Mouse (Mus musculus) embryonic facial prominence, embryonic 13.5 days (tissue): ENCODE results near the gene Rpl35a. TPM values are rescaled to one million over a fixed set of nuclear protein-coding genes. Genes with fewer than 3 reads are reported as not detected.
A peak's percentile ranks its signal among the peaks of the same experiment; 100 is the strongest.
"Not testable (repeated sequence)": the region's sequence is repeated elsewhere in the genome, so short reads cannot be mapped to it uniquely, and the experiment has no call there.

Experiments used
- ATAC-seq: fragments of 200-750 bp; cut with Nextera tagmentation; 2 replicates; pipeline ENCODE4 v1.8.0; 2017; ENCODE audit warnings: low read depth; ENCODE audit not compliant: insufficient number of reproducible peaks, insufficient read depth, low FRiP score, low TSS enrichment
- H3K27ac ChIP-seq: fragments of 300-500 bp; sonication (generic); 2 replicates; pipeline ENCODE4 v1.5.1; 2015; ENCODE audit warnings: moderate library complexity, mild to moderate bottlenecking, inconsistent platforms
- H3K27me3 ChIP-seq: fragments of 300-500 bp; sonication (generic); 2 replicates; pipeline ENCODE4 v1.6.1; 2015; ENCODE audit warnings: mild to moderate bottlenecking, inconsistent platforms
- H3K36me3 ChIP-seq: fragments of 300-500 bp; sonication (generic); 2 replicates; pipeline ENCODE4 v1.6.1; 2015; ENCODE audit warnings: mild to moderate bottlenecking, inconsistent platforms
- H3K4me1 ChIP-seq: fragments of 300-500 bp; sonication (generic); 2 replicates; pipeline ENCODE4 v1.6.1; 2015; ENCODE audit warnings: inconsistent platforms
- H3K4me2 ChIP-seq: fragments of 300-500 bp; sonication (generic); 2 replicates; pipeline ENCODE4 v1.6.1; 2015; ENCODE audit warnings: moderate library complexity, mild to moderate bottlenecking, inconsistent platforms
- H3K4me3 ChIP-seq: fragments of 300-500 bp; sonication (generic); 2 replicates; pipeline ENCODE4 v1.5.1; 2015; ENCODE audit warnings: mild to moderate bottlenecking, inconsistent platforms
- H3K9ac ChIP-seq: fragments of 300-500 bp; sonication (generic); 2 replicates; pipeline ENCODE4 v1.6.1; 2015; ENCODE audit warnings: mild to moderate bottlenecking, inconsistent platforms
- H3K9me3 ChIP-seq: fragments of 300-500 bp; sonication (generic); 2 replicates; pipeline ENCODE4 v1.6.1; 2016; ENCODE audit warnings: inconsistent platforms
- WGBS: fragments of 180-500 bp; shearing (Covaris S2); methylation state at CpG from one replicate; pipeline ENCODE4 v1.1.7; 2015; ENCODE audit warnings: mixed read lengths; 5-methylcytosine and 5-hydroxymethylcytosine counted together
- polyA plus RNA-seq: library from polyadenylated mRNA; unstranded; fragments of >200 nt; fragmentation: Nextera tagmentation; extraction: Ambion mirVana; gene quantifications from 2 replicates; pipeline ENCODE4 v1.2.1, GENCODE M21; 2015

Rpl35a gene
- polyA plus RNA-seq, 1 experiment from 2014 or later: 1,031 TPM

DNA sequence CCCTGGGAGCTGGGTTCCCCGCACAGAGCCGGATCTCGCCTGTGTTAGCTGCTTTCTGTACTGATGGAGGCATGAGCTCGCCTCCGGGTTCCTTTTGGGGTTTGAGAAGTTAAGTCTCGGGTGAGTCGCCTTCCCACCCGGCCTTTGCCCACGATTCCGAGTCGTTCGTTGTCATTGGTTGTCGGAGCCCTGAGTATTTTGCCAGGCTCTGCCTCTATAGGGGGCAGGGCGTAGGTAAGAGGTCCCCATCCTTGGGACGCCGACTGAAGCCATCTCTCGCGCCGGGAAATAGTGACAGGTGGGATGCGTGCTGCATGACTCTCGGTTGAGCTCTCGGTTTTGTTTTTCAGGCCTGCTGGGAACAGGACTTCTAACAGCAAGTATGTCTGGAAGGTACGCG is 533 bp downstream of the Rpl35a start:
- Histone ChIP-seq H3K27me3 (no peaks in the 10 kb centered on the region), H3K36me3 (peaks cover 31% of the 10 kb centered on the region), H3K9ac (peak overlapping the region; percentile 96), H3K4me2 (peak overlapping the region; percentile 72), H3K4me1 (peaks cover 26% of the 10 kb centered on the region), H3K27ac (peak overlapping the region; percentile 94), H3K4me3 (peak overlapping the region; percentile 72), H3K9me3 (no peaks in the 10 kb centered on the region)
- under 1% methylated on average over 24 of the region's 24 CpGs for WGBS
- 0 out of 2 replicates have a peak, but pooled peaks have one; percentile 35 for ATAC-seq

DNA sequence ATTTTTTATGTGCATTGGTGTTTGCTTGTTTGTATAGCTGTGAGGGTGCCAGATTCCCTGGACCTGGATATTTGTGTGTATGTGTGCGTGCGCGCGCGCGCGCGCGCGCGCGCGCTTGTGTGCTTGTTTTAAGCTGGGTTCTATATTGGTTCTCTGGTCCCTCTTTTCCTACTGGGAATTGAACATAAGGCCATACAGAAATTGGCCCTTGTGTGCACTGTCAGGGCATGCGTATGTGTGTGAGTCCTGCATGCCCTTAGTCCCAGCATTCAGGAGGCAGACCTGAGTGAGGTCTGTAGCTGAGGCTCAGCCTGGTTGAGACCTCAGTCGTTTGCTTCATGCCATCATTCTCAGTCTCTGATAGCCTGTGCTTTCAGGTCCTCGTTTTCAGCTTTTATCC is 1.8 kb downstream of the Rpl35a start:
- no peak overlapping the region for H3K27ac ChIP-seq
- H3K4me3 ChIP-seq: peak overlapping the region; percentile 72
- peak overlapping the region; percentile 49; the same call in 1 of the 2 replicates for H3K9ac ChIP-seq
- ATAC-seq: no peak
- no peaks in the 10 kb centered on the region for H3K27me3 ChIP-seq
- no peaks in the 10 kb centered on the region for H3K9me3 ChIP-seq
- peaks cover 31% of the 10 kb centered on the region for H3K36me3 ChIP-seq
- H3K4me1 ChIP-seq: peaks cover 30% of the 10 kb centered on the region
- 91% methylated on average over 16 of the region's 16 CpGs for WGBS
- H3K4me2 ChIP-seq: peak overlapping the region; percentile 72

DNA sequence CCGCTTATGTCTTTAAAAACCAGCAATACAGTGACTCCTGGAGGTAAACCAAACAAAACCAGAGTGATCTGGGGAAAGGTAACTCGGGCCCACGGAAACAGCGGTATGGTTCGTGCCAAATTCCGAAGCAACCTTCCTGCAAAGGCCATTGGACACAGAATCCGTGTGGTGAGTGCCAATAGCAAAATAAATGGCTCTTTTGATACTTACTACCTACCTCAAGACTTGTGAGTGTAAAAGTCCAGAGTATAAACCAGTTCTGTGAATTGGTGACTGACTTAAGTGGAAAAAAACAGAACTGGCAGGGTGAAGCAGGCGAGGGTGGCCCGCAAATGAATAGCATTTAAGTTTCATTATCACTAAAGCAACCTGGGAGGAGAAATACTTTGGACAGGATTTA is 2.4 kb downstream of the Rpl35a start:
- 89% methylated on average over 9 of the region's 9 CpGs for WGBS
- not testable (repeated sequence) for ATAC-seq, H3K9me3 ChIP-seq, H3K4me3 ChIP-seq, H3K27ac ChIP-seq, H3K27me3 ChIP-seq, H3K9ac ChIP-seq
- H3K36me3 ChIP-seq: peaks cover 31% of the 10 kb centered on the region
- peaks cover 36% of the 10 kb centered on the region for H3K4me1 ChIP-seq
- peak overlapping the region; percentile 72; the same call in 1 of the 2 replicates for H3K4me2 ChIP-seq

DNA sequence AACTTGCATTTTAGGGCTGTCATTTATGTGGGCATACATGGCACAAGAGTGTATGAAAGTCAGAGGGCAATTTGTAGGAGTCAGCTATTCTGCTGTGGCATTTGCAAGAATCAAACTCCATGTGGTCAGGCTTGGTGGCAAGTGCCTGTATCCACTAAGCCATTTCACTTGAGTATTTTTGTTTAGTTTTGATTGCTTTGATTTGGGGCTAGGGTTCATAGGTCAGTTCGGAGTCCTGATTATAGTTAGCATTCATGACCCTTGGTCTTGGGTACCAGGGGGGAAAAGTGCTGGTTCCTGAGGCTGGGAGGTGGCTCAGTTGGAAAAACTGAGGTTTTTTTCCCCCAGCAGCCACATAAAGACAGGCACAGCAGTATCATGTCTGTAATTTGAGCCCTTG is 3.2 kb downstream of the Rpl35a start:
- H3K4me3 ChIP-seq: no peak overlapping the region
- no peak for ATAC-seq

DNA sequence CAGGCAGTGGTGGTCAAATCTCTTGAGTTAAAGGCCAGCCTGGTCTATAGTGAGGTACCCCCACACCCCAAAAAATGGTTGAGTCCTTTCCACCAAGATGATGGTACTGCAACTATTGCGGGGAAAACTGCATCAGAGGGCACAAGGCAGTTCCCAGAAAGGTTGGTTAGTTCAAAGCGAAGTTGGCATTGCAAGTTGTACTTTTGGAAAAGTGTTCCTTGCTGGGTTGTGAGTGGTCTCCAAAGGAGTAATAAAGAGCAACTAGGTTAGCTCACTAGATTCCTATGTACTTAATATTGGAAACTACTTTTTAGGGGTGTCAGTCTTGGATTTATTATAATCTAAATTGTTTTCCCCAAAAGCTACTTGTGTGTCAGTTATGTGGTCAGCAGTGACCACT is 4.7 kb downstream of the Rpl35a start:
- H3K4me1 ChIP-seq: peaks cover 36% of the 10 kb centered on the region
- no peaks in the 10 kb centered on the region for H3K27me3 ChIP-seq
- H3K4me2 ChIP-seq: no peak overlapping the region
- H3K9me3 ChIP-seq: no peaks in the 10 kb centered on the region
- 70% methylated on average over 2 of the region's 2 CpGs for WGBS
- no peak for ATAC-seq
- no peak overlapping the region for H3K9ac ChIP-seq
- peaks cover 31% of the 10 kb centered on the region for H3K36me3 ChIP-seq
- H3K4me3 ChIP-seq: no peak overlapping the region
- H3K27ac ChIP-seq: no peak overlapping the region

More for the DNA sequence above, 3.2 kb downstream of the Rpl35a start:
- Histone ChIP-seq H3K4me1 (peaks cover 39% of the 10 kb centered on the region), H3K9ac (0 out of 2 replicates have a peak overlapping the region, but pooled peaks have one; percentile 16), H3K36me3 (peaks cover 31% of the 10 kb centered on the region), H3K27me3 (no peaks in the 10 kb centered on the region), H3K27ac (no peak overlapping the region), H3K4me2 (no peak overlapping the region), H3K9me3 (no peaks in the 10 kb centered on the region)
- 93% methylated on average over 1 of the region's 1 CpGs for WGBS

DNA sequence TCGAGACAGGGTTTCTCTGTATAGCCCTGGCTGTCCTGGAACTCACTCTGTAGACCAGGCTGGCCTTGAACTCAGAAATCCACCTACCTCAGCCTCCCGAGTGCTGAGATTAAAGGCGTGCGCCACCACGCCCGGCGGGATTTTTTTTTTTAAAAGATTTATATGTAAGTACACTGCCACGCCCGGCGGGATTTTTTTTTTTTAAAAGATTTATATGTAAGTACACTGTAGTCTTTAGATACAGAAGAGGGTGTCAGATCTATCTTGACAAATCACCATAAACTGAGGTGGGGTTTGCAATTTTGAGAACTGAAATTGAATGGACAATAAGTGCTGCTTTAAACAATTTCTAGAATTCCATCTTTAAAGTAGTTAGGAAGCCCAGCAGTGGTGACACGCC is 5.1 kb downstream of the Rpl35a start:
- peak overlapping the region; percentile 76; the same call in 1 of the 2 replicates for H3K27ac ChIP-seq
- ATAC-seq: no peak
- peak overlapping the region; percentile 88 for H3K4me2 ChIP-seq
- H3K9me3 ChIP-seq: no peaks in the 10 kb centered on the region
- H3K27me3 ChIP-seq: no peaks in the 10 kb centered on the region
- WGBS: 47% methylated on average over 11 of the region's 11 CpGs
- H3K4me1 ChIP-seq: peaks cover 36% of the 10 kb centered on the region
- H3K36me3 ChIP-seq: peaks cover 31% of the 10 kb centered on the region
- H3K4me3 ChIP-seq: no peak overlapping the region; the same call in 1 of the 2 replicates
- no peak overlapping the region for H3K9ac ChIP-seq

DNA sequence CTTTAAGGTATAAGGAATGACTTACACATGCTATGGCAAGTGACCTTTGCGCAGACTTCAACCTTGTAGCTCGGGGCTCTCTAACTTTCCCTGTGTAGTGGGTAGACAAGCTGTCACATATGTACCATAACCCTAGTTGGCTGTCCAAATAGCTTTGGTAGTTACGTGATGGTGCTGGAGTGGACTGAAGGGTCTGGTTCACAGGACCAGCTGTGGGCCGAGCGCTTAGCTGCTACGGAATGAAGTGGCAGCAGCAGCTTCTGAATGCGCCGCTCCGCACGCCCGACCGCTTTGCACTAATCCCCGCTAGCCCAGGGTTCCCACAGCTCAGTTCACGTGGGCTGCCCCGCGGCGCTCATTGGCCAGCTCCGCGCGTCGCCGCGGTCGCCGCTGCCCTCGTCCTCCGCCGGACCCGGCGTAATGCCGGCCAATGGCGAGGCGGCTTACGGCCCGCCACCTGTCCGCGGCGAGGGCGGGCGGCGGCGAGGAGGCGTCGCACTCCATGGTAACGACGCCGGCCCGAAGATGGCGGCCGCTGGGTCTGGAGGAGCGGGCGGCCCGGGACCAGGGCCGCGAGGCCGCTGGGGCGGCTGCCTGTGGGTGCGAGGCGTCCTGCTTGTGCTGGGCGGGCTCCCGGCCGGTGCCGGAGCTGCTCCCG is 5.9 kb downstream of the Rpl35a start, which contains the start of gene Lmln:
Lmln (plus strand) TSS at position 498 of the 658 bp plus-strand sequence.
- peak within 1 kb of the TSS; percentile 76 for H3K27ac ChIP-seq
- no peaks in the 10 kb centered on the region for H3K27me3 ChIP-seq
- H3K4me3 ChIP-seq: peak within 1 kb of the TSS; percentile 73
- H3K36me3 ChIP-seq: peaks cover 31% of the 10 kb centered on the region
- H3K4me1 ChIP-seq: peaks cover 36% of the 10 kb centered on the region
- under 1% methylated on average over 64 of the region's 64 CpGs for WGBS
- peak within 1 kb of the TSS; percentile 88 for H3K4me2 ChIP-seq
- no peaks in the 10 kb centered on the region for H3K9me3 ChIP-seq
- peak; percentile 94 for ATAC-seq
- peak within 1 kb of the TSS; percentile 81 for H3K9ac ChIP-seq

DNA sequence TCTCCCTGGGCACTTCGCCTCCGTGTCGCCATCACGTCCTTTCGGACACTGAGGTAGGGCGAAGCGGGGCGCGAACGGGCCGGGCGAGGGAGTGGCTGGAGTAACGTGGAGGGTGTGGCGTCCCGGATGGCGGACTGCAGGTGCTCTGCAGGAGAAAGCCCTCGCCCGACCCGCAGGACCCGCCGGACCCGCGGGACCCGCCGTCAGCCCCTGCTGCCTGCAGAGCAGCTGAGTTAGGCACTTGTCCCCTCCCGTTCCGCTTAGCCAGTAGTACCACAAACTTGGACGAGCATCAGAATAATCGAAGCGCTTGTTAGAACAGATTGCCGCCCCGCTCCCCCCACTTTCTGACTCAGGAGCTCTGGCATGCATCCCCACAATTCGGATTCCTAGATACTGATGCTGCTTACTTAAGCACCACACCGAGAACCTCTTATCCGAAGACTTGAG is 6.5 kb downstream of the Rpl35a start:
- peaks cover 34% of the 10 kb centered on the region for H3K36me3 ChIP-seq
- no peaks in the 10 kb centered on the region for H3K27me3 ChIP-seq
- H3K27ac ChIP-seq: peak overlapping the region; percentile 76
- WGBS: under 1% methylated on average over 35 of the region's 35 CpGs
- peaks cover 36% of the 10 kb centered on the region for H3K4me1 ChIP-seq
- peak overlapping the region; percentile 88 for H3K4me2 ChIP-seq
- peak; percentile 43; the same call in 1 of the 2 replicates for ATAC-seq
- H3K9ac ChIP-seq: peak overlapping the region; percentile 81
- H3K9me3 ChIP-seq: no peaks in the 10 kb centered on the region
- H3K4me3 ChIP-seq: peak overlapping the region; percentile 73

DNA sequence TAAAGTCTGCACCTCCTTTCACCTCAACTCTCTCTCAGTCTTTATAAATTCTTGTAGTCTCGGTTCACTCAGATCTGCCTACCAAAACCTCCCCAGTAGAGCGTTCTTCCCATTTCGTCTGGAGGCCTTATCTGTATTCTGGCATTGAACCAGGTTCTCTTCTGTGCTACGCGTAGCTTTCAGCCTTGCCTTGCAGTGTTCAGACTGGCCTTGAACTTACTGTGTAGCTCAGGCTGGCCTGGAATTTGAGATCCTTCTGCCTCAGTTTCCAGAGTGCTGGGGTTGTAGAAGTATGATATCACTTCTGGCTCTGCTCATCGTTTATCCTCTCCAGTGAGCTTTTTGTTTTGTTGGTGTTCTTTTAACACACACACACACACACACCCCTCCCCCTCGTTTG is 7.0 kb downstream of the Rpl35a start:
- Histone ChIP-seq H3K36me3 (peaks cover 29% of the 10 kb centered on the region), H3K4me3 (peak overlapping the region; percentile 73), H3K27ac (no peak overlapping the region), H3K9me3 (no peaks in the 10 kb centered on the region), H3K4me2 (peak overlapping the region; percentile 88), H3K4me1 (peaks cover 30% of the 10 kb centered on the region), H3K9ac (peak overlapping the region; percentile 81), H3K27me3 (no peaks in the 10 kb centered on the region)
- no peak for ATAC-seq
- WGBS: 32% methylated on average over 7 of the region's 7 CpGs

DNA sequence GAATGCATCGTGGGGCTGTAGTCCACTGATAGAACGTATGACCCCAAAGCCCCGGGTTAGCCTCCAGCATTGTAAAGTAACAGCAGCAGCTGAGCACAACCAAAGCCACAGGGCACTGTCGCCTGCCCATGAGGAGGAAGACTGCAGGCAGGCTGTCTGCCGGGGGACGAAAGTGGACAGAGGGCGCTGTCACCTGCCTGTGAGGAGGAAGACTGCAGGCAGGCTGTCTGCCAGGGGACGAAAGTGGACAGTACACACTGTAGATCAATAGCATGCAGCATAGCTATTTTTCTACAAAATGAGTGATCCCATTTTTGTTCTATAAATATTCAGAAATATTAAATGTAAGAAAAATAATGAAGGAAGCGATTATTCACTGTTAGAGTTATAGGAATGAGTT is 8.4 kb downstream of the Rpl35a start:
- Histone ChIP-seq H3K4me3 (no peak overlapping the region), H3K27me3 (no peaks in the 10 kb centered on the region), H3K27ac (no peak overlapping the region), H3K36me3 (peaks cover 16% of the 10 kb centered on the region), H3K4me1 (peaks cover 16% of the 10 kb centered on the region), H3K9ac (no peak overlapping the region), H3K9me3 (no peaks in the 10 kb centered on the region), H3K4me2 (no peak overlapping the region)
- WGBS: 75% methylated on average over 9 of the region's 9 CpGs
- ATAC-seq: no peak

DNA sequence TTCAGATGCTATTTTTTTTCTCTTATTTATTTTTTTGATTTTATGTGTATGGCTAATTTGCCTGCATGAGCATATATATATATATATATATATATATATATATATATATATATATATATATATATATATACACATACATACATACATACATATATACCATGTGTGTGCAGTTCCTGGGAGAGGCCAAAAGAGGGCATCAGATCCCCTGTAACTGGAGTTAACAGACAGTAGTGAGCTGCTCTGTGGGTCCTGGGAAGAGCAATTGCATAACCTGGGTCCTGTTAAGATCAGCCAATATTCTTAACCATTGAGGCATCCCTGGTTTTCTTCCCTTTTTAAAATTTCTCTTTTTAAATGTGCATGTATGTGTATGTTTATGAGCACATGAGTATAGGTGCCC is 14.7 kb downstream of the Rpl35a start:
- no peaks in the 10 kb centered on the region for H3K27me3 ChIP-seq
- no peak for ATAC-seq
- H3K4me2 ChIP-seq: no peak overlapping the region
- no peak overlapping the region for H3K9ac ChIP-seq
- no peak overlapping the region for H3K27ac ChIP-seq
- peaks cover 7% of the 10 kb centered on the region for H3K36me3 ChIP-seq
- no peak overlapping the region for H3K4me3 ChIP-seq
- H3K9me3 ChIP-seq: no peaks in the 10 kb centered on the region
- H3K4me1 ChIP-seq: peaks cover 5% of the 10 kb centered on the region; the same call in 1 of the 2 replicates
